Mouse (Mus musculus): ENCODE measurements around the gene Tecpr2.

- TF ChIP-seq POLR2A (IDR thresholded peaks at IDR 0.05; ENCODE audit: insufficient read depth, low read depth, low read length), result no peak
- no peak for TF ChIP-seq CTCF (IDR thresholded peaks at IDR 0.05)
Measured at GRCm38 (mm10) chr12:110951236-110951635, 62.2 kb downstream of the Tecpr2 start.

Data from heart, adult 2 months (tissue).